Mouse (Mus musculus) left cerebral cortex, postnatal 10 days (tissue): ENCODE results near the gene 1700008O03Rik. TPM values are rescaled to one million over a fixed set of nuclear protein-coding genes. Genes with fewer than 3 reads are reported as not detected.

Experiments used
- DNase-seq, 2 experiments: peaks; one replicate each; pipeline ENCODE4 v3.0.0; 2021 to 2022; ENCODE audit warnings: low spot score in 2 of 2, mixed read lengths in 1 of 2; ENCODE audit errors: extremely low spot score in 1 of 2
- intact Hi-C: fragments of 180-260 bp; cut with DNase I; formaldehyde crosslinking; loops from one replicate; pipeline ENCODE4 v1.15.1; 2025
- total RNA-seq, 2 experiments: library from RNA; stranded (reverse); gene quantifications; 2 replicates each; pipeline ENCODE4 v1.2.3; 2021

The 1700008O03Rik gene
- total RNA-seq, 2 experiments from 2014 or later: 2.1 to 2.9 TPM

DNA sequence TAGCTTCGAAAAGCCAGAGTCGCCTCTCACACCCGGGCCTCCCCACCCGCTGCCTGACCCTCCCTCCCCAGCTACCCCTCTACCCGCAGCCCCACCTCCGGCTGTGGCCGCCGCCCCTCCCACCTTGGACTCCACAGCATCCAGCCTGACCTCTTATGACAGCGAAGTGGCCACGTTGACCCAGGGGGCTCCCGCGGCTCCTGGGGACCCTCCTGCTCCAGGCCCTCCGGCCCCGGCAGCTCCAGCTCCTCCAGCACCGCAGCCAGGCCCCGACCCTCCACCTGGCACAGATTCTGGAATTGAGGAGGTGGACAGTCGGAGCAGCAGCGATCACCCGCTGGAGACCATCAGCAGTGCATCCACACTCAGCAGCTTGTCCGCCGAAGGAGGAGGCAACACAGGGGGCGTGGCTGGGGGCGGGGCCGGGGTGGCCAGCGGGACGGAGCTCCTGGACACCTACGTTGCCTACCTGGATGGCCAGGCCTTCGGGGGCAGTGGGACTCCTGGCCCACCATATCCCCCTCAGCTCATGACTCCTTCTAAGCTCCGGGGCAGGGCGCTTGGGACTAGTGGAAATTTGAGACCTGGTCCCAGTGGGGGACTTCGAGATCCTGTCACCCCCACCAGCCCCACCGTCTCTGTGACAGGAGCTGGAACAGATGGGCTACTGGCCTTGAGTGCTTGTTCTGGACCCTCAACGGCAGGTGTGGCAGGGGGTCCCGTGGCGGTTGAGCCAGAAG lies 31.8 kb downstream of the 1700008O03Rik start:
- peak in 1 of 2 experiments; percentile 51 for DNase-seq
- intact Hi-C loops: no loop called here

DNA sequence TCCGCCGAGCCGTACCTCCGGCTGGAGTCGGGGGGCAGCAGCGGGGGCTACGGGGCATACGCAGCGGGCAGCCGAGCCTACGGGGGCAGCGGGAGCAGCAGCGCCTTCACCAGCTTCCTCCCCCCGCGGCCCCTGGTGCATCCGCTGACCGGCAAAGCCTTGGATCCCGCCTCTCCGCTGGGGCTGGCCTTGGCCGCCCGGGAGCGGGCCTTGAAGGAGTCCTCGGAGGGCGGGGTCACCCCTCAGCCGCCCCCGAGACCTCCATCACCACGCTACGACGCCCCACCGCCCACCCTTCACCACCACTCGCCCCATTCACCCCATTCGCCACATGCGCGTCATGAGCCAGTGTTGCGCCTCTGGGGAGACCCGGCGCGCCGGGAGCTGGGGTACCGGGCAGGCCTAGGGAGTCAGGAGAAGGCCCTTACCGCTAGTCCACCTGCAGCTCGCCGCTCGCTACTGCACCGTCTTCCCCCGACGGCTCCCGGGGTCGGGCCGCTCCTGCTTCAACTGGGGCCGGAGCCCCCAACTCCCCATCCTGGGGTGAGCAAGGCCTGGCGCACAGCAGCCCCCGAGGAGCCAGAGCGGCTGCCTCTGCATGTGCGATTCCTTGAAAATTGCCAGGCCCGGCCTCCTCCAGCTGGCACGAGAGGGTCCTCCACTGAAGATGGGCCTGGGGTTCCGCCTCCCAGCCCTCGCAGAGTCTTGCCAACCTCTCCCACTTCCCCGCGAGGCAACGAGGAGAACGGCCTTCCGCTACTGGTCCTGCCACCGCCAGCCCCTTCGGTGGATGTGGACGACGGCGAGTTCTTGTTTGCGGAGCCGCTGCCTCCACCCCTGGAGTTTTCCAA lies 32.6 kb downstream of the 1700008O03Rik start:
- peak in 1 of 2 experiments; percentile 59 for DNase-seq
- intact Hi-C loops: no loop called here

DNA sequence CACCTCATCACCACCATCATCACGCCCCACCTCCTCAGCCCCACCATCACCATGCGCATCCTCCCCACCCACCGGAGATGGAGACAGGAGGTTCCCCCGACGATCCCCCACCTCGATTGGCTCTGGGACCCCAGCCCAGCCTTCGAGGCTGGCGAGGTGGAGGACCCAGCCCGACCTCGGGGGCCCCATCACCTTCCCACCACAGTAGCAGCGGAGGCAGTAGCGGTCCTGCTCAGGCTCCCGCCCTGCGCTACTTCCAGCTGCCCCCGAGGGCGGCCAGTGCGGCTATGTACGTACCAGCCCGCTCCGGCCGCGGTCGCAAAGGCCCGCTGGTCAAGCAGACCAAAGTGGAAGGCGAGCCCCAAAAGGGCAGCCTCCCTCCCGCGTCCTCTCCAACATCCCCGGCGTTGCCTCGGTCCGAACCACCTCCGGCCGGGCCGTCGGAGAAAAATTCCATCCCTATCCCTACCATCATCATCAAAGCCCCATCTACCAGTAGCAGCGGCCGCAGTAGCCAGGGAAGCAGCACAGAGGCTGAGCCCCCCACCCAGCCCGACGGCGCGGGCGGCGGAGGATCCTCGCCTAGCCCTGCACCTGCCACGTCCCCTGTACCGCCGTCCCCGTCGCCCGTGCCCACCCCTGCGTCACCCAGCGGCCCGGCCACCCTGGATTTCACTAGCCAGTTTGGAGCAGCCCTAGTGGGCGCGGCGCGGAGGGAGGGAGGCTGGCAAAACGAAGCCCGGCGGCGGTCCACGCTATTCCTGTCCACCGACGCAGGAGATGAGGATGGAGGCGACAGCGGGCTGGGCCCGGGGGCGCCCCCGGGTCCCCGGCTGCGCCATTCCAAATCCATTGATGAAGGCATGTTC lies 33.5 kb downstream of the 1700008O03Rik start:
- DNase-seq: peak in 1 of 2 experiments; percentile 59
- intact Hi-C loops: loop anchor here (2.0 kb wide), 1 partner anchor 89 kb away; no protein-coding TSS in a partner anchor

DNA sequence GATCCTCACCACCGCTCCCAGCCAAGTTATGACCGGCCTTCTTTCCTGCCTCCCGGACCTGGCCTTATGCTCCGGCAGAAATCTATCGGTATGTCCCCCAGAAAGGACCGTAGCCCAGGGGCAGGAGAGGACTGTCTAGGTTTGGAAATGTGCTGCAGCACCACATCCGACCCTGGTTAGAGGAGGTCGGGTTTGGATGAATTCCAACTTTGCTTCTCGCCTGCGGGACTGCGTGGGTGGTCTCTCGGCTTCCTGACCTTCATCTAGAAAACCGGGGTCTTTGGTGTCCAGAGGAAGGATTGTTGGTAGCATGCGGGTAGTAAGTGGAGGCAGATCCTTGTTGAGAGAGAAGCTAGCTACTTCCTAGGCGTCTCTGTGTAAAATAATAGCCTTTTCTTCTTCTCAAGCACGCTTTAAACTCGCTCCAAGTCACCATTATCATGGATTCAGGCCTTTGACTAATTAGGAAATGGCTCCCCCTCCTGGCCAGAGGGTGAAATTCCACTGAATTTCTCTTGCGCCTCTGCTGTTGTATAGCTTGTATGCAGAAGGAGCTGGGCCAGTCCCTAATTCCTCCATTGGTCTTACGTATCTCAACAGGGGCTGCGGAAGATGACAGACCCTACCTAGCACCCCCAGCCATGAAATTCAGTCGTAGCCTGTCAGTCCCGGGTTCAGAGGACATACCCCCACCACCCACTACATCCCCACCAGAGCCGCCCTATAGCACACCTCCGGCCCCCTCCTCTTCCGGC lies 34.5 kb downstream of the 1700008O03Rik start:
- intact Hi-C loops: loop anchor here (2.0 kb wide), 1 partner anchor 88 kb away; no protein-coding TSS in a partner anchor
- peak; percentile 79 to 86 for DNase-seq

DNA sequence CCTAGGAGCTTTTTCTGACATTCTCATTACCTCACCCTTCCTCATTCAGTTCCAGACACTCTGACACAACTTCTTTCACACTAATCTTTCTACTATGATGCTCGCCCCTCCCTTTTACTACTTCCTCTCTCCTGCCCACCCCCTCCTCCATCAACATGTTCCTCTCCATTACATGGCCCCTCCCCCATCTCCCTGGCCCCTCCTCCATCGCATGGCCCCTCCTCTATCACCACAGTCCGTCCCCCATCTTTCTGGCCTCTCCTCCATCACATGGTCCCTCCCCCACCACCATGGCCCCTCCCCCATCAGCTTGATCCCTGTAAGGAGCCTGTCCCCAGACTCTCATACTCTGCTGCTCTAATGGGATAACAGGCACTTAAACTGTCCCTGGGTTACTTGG lies 36.6 kb downstream of the 1700008O03Rik start:
- peak in 1 of 2 experiments; percentile 47 for DNase-seq
- intact Hi-C loops: no loop called here

DNA sequence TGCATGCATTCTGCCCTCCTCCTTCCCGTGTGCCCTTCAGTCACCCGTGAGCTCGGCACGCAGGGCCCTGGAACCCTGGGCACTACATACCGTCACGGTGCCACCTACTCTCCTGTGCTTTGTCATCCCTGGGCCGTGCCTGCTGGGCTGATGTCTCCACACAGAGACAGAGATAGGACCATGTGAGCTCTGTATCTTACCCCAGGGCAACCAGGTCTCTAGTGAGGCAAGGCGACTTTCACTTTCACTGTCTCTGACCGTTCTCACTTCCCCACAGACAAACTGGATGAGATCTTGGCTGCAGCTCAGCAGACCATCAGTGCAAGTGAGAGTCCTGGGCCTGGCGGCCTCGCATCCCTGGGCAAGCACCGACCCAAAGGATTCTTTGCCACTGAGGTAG lies 41.0 kb downstream of the 1700008O03Rik start:
- DNase-seq: no peak
- intact Hi-C loops: no loop called here

DNA sequence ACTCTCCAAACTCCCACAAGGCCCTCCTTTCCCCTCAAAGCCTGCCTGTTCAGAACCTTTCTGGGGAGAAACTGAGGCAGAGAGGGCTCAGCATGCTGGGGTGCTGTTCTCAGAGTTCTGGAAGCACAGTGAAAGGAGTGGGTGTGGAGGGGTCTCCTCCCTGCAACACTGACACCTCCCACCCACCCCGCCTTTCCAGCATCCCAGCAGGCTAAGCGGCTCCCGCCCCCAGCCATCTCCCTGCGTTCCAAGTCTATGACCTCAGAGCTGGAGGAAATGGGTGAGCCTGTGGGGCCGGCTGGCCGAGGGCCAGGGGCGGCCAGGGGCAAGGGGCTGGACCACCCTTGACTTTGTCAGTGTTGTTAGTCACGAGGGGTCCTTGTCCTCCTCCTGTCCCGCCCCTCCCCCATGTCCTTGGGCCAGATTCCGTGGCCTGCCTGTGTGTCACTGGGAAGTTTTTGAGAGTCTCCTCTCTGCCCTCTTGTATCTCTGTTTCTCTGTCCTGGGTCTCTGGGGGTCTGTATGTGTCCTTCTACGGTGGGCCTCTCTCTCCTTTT lies 42.1 kb downstream of the 1700008O03Rik start:
- intact Hi-C loops: no loop called here
- DNase-seq: peak in 1 of 2 experiments; percentile 47

DNA sequence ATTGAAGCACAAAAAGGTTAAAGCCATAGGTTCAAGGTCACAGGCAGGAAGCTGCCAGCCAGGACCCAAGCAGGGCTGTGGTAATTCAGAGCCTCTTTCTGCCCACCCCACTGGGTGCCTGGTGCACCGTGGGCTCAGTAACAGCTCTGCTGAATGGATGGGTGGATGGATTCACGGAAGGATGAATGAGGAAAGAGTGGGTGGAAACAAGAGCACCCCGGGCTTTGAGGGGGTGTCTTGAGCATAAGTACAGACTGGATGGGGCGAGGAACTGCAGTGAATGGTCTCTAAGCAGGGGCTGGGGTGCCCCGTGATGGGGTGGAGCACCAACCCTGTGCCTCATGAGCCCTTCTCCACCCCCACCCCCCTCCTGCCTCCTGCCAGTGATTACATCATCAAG lies 43.9 kb downstream of the 1700008O03Rik start:
- intact Hi-C loops: no loop called here
- no peak for DNase-seq

DNA sequence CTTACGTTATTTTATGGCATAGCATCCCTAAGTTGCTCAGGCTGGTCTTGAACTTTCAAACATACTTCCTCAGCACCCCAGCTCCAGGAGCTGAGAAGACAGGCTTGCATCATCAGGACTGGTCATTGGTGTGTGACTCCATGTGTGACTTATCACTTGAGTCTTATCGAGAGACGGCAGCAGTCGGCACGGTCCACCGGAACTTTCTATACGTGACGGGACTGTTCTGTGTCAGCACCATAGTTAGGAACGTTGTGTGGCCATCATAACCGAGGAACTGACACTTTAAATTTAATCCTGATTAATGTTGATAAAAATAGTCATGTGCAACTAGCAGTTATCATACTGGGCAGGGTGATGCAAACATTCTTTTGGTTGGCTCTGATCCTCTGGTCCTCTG lies 44.5 kb downstream of the 1700008O03Rik start:
- intact Hi-C loops: no loop called here
- DNase-seq: no peak

DNA sequence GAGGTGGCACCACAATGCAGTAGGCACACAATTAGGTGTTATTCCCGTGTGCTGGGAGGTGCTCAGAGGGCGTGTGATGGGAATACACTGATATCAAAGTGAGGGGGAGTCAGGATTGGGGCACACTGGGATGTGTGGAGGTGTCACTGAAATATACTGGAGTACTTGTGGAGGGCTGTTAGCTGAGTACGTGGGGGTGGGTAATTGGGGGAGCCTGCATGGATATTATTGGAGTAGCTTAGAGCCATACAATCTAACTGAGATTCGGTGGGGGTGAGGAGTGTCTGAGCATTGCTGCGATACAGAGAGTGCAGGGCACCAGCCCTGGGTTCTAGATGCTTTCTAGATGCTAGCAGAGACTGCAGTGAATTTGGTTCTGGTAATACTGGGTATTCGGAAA lies 45.4 kb downstream of the 1700008O03Rik start:
- DNase-seq: no peak
- intact Hi-C loops: no loop called here

DNA sequence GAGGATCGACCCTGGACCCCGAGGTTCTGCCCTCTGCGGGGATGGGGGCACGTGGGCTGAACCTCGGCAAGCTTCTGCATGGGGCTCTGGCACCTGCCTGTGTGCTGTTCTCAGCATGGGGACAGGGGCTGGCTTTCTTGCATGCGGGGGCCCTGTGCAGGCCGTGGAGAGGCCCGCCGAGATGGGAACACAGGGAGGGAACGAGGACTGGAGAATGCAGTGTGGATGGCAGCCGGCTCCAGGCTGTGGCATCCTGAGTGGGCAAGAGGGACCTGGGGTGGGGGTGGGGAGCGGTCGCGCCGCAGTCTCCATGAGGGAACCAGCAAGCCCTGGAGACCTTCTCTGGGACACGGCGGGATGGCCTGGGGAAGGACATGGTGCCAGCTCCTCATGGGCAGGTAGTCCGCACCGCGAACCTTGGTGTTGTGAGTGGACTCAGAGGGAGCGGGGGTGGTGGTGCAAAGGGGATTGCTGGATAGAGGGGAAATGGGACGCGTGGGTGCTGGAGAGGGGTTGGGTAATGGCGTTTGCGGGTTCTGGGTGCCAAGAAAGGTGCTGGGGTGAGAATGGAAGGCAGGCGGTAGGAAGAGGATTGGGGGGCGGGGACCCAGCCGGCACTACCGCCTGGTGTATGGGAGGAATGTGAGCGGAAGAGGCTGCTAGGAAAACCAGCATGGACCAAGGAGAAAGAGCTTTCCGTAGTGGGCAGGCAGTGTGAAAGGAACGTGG lies 48.3 kb downstream of the 1700008O03Rik start:
- intact Hi-C loops: no loop called here
- no peak for DNase-seq

DNA sequence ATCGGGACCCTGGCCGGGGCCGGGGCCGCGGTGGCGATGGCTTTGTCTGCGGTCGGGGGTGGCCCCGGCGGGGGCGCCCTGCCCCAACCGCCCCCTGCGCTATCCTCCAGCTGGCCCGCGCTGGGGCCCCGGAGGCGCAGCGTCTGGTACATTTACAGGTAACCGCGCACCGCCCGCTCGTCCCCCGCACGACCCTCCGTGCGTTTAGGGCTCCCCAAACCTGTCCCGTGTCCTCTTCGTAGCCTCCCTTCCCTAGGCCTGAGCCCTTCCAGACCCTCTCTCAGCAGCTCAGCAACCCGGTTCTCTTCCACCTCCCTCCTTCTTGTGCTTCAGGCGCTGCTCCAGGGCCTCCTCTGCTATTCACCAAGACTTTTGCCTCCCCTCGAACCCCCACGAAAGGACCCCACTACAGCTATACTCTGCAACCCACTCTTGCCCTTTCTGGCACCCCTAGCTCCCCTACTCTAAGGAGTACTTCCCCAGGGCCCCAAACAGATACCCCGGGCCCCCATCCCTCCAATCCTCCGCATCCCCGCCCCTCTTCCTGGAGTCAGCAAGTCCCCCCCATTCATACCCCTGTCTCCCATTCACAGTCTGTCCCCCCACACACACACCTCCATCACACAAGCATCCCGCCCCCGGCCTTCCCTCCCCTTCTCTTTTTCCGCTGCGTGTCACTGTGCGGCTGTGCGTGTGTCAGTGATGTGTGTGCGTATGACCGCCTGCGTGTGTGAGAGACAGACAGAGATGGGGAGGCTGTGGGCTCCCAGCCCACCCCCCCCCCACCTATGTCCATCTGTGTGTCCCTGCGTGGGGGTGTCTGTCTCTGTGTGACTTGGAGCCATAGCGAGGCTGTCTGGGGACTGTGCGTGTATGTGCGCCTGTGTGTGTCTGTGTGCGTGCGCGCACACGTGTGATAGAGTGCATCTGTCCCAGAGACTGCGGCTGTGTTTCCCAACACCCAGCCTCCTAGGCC lies 49.3 kb downstream of the 1700008O03Rik start:
- peak in 1 of 2 experiments; percentile 67 for DNase-seq
- intact Hi-C loops: no loop called here

DNA sequence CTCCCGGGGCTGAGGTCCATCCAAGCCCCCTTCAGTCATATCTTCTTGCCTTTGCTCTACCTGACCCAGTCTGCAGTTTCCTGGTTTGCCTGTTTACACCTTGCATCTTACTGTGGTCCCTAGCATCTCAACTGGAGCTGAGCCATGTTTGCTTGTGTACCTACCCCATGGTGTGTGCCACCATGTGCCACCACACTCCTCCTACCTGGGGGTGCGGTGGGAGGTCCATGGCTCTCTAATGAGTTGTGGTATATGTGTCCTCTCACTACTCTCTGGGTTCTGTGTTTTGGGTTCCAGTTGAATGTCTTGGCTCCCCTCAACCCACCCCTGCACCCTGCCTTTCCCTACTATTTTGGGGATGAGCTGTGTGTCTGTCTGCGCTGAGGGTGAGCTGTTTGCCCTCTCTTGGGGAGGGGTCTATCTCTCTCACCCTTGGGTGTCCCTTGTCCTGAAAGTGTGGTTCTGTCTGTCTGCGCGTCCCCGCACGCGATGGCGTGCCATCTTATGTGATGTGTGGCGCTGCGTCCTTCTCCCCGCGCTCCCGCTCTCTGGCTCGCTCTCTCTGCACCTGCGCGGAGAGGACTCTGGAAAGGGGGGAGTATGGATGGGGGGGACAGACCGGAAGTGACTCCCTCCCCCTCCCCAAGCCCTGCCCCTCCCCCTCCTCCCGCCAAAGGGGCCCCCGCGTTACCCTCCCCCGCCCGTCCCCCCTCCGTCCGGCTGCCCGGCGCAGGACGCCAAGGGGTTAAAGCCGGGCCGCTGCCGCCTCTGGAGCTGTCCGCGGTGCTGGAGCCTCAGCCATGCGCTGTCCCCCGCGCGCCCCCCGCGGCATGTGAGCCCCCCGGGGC lies 50.4 kb downstream of the 1700008O03Rik start:
- peak in 1 of 2 experiments; percentile 78 for DNase-seq
- intact Hi-C loops: no loop called here

DNA sequence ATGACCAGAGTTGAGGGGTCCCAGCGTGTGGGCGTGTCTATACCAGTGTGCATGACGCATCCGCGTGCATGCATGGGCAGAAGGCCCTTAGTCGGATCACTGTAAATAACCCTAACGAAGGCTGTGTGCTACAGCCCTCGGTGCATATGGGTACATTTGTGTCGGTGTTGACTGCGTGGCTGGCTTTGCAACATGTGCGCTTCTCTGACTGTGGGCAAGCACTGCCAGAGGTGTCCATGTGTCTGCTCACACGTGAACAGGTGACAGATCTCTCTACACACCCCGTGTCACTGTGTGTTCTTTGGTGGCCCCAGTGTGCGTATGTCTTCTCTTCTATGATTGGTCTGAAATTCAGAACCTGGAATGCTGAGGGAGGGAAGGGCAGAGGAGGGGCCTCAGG lies 51.5 kb downstream of the 1700008O03Rik start:
- no peak for DNase-seq
- intact Hi-C loops: no loop called here

DNA sequence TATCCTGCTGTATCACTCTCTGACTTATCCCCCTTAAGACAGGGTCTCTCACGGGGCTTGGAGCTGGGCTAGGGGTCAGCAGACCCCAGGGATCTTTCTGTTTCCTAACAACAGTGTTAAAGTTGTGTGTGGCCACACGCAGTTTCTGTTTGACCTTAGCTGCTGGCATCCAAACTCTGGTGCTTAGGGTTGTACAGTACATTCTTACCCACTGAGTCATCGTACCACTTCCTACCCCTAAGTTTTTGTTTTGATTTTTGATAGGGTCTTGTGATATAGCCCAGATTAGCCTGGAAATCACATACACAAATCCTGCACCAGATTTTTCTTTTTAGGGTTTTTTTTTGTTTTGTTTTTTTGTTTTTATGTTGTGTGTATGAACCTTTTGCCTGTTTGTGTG lies 53.3 kb downstream of the 1700008O03Rik start:
- no peak for DNase-seq
- intact Hi-C loops: no loop called here
